Mouse (Mus musculus) myocyte (in vitro differentiated cells): ENCODE measurements at regions not wholly inside any gene's neighbourhood (a gene's known extent, or its start where the extent isn't known, plus 50 kb on each side); places are given as distances from the start of the nearest gene placed in this dataset.

ENCODE experiments used
- CEBPB ChIP-seq: IDR thresholded peaks from 2 replicates; pipeline ENCODE4 v1.6.1; 2011; ENCODE audit warnings: mild to moderate bottlenecking, moderate library complexity; ENCODE audit not compliant: poor library complexity, insufficient read depth, severe bottlenecking
- POLR2A ChIP-seq: IDR thresholded peaks from one replicate; pipeline ENCODE4 v1.6.1; 2011; ENCODE audit warnings: low read depth, mild to moderate bottlenecking, control low read depth, moderate library complexity; ENCODE audit not compliant: insufficient read length

GRCm38 (mm10) chr16:74809154-74809825 lies 397.7 kb upstream of the Robo2 start:
- TF ChIP-seq CEBPB (no peak), POLR2A (no peak)
